Mouse (Mus musculus) embryonic facial prominence, embryonic 14.5 days (tissue): ENCODE measurements around the gene Mrpl16. TPM values are rescaled to one million over a fixed set of nuclear protein-coding genes. Genes with fewer than 3 reads are reported as not detected.

Source experiments
- ATAC-seq: fragments of 200-750 bp; cut with Nextera tagmentation; 2 replicates; pipeline ENCODE4 v1.8.0; 2017; ENCODE audit warnings: low read depth, moderate number of reproducible peaks, moderate TSS enrichment
- DNase-seq: peaks from one replicate; pipeline ENCODE4 v3.0.0-alpha.2; 2015; ENCODE audit warnings: low spot score
- H3K27ac ChIP-seq: fragments of 300-500 bp; sonication (generic); replicated peaks from 2 replicates; pipeline ENCODE4 v1.5.1; 2014; ENCODE audit warnings: low read depth, mild to moderate bottlenecking, low read length, moderate library complexity
- H3K27me3 ChIP-seq: fragments of 300-500 bp; sonication (generic); replicated peaks from 2 replicates; pipeline ENCODE4 v1.6.1; 2014; ENCODE audit warnings: low read length; ENCODE audit not compliant: control insufficient read depth, insufficient read depth
- H3K36me3 ChIP-seq: fragments of 300-500 bp; sonication (generic); 2 replicates; pipeline ENCODE4 v1.6.1; 2014; ENCODE audit warnings: low read length, mixed read lengths; ENCODE audit not compliant: control insufficient read depth, insufficient read depth
- H3K4me1 ChIP-seq: fragments of 300-500 bp; sonication (generic); 2 replicates; pipeline ENCODE4 v1.6.1; 2014; ENCODE audit warnings: antibody characterized with exemption, low read length; ENCODE audit not compliant: control insufficient read depth, insufficient read depth
- H3K4me2 ChIP-seq: fragments of 300-500 bp; sonication (generic); 2 replicates; pipeline ENCODE4 v1.6.1; 2014; ENCODE audit warnings: low read depth, mild to moderate bottlenecking, low read length, moderate library complexity, mixed read lengths
- H3K4me3 ChIP-seq: fragments of 300-500 bp; sonication (generic); 2 replicates; pipeline ENCODE4 v1.5.1; 2014; ENCODE audit warnings: low read depth, mild to moderate bottlenecking, low read length
- H3K9ac ChIP-seq: fragments of 300-500 bp; sonication (generic); 2 replicates; pipeline ENCODE4 v1.6.1; 2014; ENCODE audit warnings: low read depth, mild to moderate bottlenecking, low read length, moderate library complexity, mixed read lengths
- H3K9me3 ChIP-seq: fragments of 300-500 bp; sonication (generic); 2 replicates; pipeline ENCODE4 v1.6.1; 2016; ENCODE audit warnings: low read length; ENCODE audit not compliant: control insufficient read depth
- WGBS: fragments of 180-500 bp; shearing (Covaris S2); extraction: QIAGEN DNeasy Blood & Tissue Kit; methylation state at CpG from one replicate; pipeline ENCODE4 v1.1.7; 2014; 5-methylcytosine and 5-hydroxymethylcytosine counted together
- polyA plus RNA-seq: library from polyadenylated mRNA; unstranded; fragments of >200 nt; fragmentation: Nextera tagmentation; extraction: Ambion mirVana; gene quantifications from 2 replicates; pipeline ENCODE4 v1.2.1, GENCODE M21; 2014

Gene Mrpl16
- polyA plus RNA-seq, 1 experiment from 2014 or later, result 48.9 TPM

DNA sequence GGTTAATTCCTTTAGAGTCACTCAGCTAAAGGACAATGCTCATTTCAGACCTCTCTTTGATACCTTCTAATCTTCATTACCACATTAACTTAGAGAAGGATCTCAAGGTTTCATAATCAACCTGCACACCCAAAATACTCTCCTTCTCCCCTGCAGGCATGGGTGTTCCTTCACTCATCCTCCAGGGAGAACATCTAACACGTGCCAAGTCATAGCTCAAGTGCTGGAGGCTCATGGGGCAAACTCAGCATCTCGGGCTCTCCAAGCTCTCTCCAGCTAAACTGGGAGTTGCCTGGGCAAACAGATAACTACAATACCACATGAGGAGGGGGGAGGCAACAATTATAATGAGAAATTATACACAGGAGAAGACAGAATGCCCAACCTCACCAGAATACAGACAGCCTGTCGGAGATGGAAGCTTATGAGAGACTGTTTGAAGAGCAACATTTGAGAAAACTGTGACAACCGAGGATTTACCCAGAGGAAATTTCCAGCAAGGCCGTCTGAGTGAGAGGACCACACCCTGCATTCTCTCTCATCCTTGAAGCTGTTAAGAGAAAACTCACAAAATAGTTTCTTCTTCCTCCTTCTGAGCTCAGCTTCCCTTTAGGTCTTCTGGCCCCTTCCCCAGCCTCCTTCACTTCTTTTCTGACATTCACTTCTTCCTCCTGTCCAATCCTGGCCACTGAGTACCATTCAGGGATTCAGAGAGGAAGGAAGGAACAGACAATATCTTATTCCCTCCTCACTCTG, 40.0 kb downstream of the Mrpl16 start:
- ATAC-seq (no peak), DNase-seq (no peak)
- 74% methylated on average over 5 of the region's 5 CpGs for WGBS
- no peak overlapping the region for H3K4me3 ChIP-seq
- H3K4me2 ChIP-seq, result no peak overlapping the region
- no peaks in the 10 kb centered on the region for H3K4me1 ChIP-seq
- no peaks in the 10 kb centered on the region for H3K9me3 ChIP-seq
- no peak overlapping the region for H3K9ac ChIP-seq
- no peaks in the 10 kb centered on the region for H3K36me3 ChIP-seq
- no peak overlapping the region for H3K27ac ChIP-seq
- H3K27me3 ChIP-seq, result no peaks in the 10 kb centered on the region

DNA sequence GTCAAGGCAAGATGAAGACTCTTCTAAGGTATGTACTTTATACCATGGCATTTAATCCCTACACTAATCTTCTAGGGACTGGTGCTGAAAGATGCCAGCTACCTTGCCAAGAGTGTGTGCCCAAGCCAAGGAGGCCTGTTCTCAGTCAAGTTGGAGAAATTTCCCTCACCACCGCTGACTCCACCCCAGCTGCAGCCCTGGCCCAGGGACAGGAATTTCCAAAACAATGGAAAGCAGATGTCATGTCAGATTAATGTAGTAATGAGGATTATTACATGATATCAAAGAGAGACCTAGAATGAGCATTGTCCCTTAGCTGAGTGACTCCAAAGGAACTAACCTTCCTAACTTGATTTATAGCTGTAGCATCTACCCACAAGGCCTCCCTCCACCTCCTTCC, 40.7 kb downstream of the Mrpl16 start:
- WGBS, result 41% methylated on average over 1 of the region's 1 CpGs
- DNase-seq (peak; percentile 24), ATAC-seq (peak; percentile 37; the same call in 1 of the 2 replicates)
- no peaks in the 10 kb centered on the region for H3K9me3 ChIP-seq
- no peaks in the 10 kb centered on the region for H3K36me3 ChIP-seq
- no peak overlapping the region for H3K27ac ChIP-seq
- no peaks in the 10 kb centered on the region; the same call in 1 of the 2 replicates for H3K27me3 ChIP-seq
- H3K9ac ChIP-seq, result no peak overlapping the region
- H3K4me3 ChIP-seq, result no peak overlapping the region
- H3K4me2 ChIP-seq, result no peak overlapping the region
- no peaks in the 10 kb centered on the region for H3K4me1 ChIP-seq

DNA sequence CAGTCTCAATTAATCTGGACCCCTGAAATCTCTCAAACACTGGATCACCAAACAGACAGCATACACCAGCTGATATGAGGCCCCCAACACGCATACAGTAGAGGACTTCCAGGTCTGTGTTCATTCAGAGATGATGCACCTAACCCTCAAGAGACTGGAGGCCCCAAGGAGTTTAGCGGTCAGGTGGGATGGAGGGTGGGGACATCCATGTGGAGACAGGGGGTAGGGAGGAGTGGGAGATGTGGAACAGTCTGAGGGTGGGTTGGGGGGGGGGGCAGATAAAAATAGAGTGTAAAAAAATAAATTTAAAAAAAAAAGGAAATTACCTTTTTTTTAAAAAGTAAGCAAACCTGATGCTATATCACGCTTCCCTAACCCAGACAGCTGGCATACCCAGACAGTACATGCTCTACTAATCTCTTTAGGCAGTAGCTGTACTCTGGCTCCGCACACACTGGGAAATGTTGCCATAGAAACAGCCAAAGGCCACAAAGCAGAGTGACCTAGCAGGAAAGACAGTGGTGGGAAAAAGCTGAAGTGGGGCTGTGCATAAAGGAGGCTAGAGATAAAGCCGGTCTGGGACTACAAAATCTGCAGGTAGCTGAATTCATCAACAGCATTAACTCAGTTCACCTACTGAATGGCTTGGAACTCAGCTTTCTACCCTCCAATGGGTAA, 41.6 kb downstream of the Mrpl16 start:
- no peak overlapping the region for H3K27ac ChIP-seq
- peak; percentile 79; the same call in 1 of the 2 replicates for ATAC-seq
- peak; percentile 64 for DNase-seq
- H3K9ac ChIP-seq, result no peak overlapping the region
- H3K4me2 ChIP-seq, result no peak overlapping the region
- no peak overlapping the region for H3K4me3 ChIP-seq
- no peaks in the 10 kb centered on the region for H3K9me3 ChIP-seq
- H3K4me1 ChIP-seq, result no peaks in the 10 kb centered on the region
- 54% methylated on average over 5 of the region's 5 CpGs for WGBS
- H3K27me3 ChIP-seq, result peaks cover 8% of the 10 kb centered on the region; the same call in 1 of the 2 replicates
- H3K36me3 ChIP-seq, result no peaks in the 10 kb centered on the region

DNA sequence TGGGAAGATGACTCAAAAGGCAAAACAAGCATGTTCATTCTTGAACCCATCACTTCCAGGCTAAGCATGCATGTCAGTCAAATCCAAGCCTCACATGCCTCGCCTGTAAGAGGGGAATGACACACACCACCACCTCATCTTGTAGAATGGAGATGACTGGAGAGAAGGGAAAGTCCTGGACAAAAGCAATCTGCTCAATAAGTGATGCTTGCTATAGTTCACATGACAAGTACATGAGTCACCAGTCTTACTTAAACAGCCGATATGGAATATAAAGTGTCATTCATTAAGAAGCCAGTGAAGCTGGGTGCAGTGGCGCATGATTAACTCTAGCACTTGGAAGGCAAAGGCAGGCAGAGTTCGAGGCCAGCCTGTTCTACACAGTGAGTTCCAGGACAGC, 42.9 kb downstream of the Mrpl16 start:
- ATAC-seq (no peak), DNase-seq (no peak)
- Histone ChIP-seq H3K4me2 (no peak overlapping the region), H3K9ac (no peak overlapping the region), H3K4me3 (no peak overlapping the region), H3K4me1 (no peaks in the 10 kb centered on the region), H3K27me3 (peaks cover 21% of the 10 kb centered on the region), H3K36me3 (no peaks in the 10 kb centered on the region), H3K9me3 (no peaks in the 10 kb centered on the region), H3K27ac (no peak overlapping the region)
- WGBS, result 76% methylated on average over 4 of the region's 4 CpGs

DNA sequence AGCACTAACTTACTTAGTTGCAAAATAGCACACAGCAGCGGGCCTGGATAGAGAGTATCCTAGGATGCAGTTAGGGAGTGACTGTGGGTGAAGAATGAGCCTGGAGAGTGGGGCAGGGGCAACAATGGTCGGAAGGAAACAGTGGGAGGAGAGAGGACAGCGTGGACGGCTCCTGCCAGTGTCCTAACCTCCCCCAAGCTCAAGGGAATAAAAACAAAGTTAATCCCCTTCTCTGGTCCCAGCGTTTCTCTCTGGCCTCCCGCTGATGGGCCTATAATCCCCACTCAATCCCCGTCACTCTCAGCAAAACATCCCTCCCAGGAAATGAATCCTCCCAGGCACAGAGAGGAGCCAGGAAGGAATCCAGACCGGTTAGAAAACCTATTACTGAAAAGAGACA, 43.5 kb downstream of the Mrpl16 start:
- DNase-seq (peak; percentile 3), ATAC-seq (no peak)
- Histone ChIP-seq H3K36me3 (no peaks in the 10 kb centered on the region), H3K27me3 (peaks cover 26% of the 10 kb centered on the region), H3K4me2 (no peak overlapping the region), H3K4me1 (no peaks in the 10 kb centered on the region), H3K4me3 (no peak overlapping the region), H3K27ac (no peak overlapping the region), H3K9me3 (no peaks in the 10 kb centered on the region), H3K9ac (no peak overlapping the region)
- 10% methylated on average over 8 of the region's 8 CpGs for WGBS

DNA sequence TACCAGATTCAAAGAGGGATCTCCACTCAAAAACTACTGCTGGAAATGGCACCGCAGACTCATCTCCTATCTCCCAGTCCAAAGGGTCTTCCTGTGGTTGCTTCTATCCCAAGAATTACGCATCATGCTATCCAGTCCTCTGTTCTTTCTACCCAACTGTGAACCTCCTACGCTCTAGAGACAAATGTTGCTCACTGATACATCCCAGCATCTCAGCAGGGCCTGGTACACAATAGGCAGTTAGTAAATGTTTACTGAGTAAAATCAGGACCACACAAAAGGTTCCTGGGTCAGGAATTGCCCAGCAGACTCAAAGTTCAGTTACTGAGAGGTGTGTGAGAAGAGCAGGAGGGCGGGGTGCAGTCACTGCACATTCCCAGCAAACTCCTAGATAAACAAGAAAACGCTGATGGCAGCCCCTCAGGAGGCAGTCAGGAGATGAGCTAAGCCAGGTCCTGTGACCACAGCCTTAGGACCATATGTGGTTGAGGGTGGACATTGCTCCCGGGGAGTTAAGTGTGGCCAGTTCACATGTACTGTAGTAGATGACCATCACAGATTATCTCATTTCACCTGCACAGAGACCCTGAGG, 44.6 kb downstream of the Mrpl16 start:
- Histone ChIP-seq H3K4me3 (no peak overlapping the region), H3K36me3 (no peaks in the 10 kb centered on the region), H3K4me2 (no peak overlapping the region), H3K27me3 (peaks cover 34% of the 10 kb centered on the region), H3K4me1 (no peaks in the 10 kb centered on the region), H3K9me3 (no peaks in the 10 kb centered on the region), H3K9ac (no peak overlapping the region), H3K27ac (no peak overlapping the region)
- no peak for DNase-seq
- 82% methylated on average over 6 of the region's 6 CpGs for WGBS
- no peak for ATAC-seq

DNA sequence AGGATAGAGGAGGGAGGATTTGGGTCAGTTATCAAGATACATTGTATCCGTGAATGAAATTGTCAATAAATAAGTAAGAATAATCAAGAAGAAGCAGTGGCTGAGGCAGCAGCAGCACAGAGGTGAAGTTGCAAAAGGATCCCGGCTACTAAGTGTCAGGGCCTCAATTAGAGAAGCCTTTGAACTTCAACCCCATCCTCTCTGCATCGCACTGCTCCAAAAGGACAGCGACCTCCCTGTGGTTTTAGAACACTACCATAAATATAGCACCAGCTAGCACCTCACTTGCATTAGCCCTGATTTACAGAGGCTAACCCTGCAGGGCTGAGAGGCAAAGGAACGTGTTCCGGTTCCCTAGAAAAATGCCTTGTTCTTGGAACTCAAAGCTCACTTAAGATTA, 46.5 kb downstream of the Mrpl16 start:
- Histone ChIP-seq H3K9ac (no peak overlapping the region), H3K27ac (no peak overlapping the region), H3K4me3 (no peak overlapping the region), H3K4me2 (no peak overlapping the region), H3K9me3 (no peaks in the 10 kb centered on the region), H3K4me1 (no peaks in the 10 kb centered on the region), H3K36me3 (no peaks in the 10 kb centered on the region), H3K27me3 (peaks cover 43% of the 10 kb centered on the region)
- WGBS, result 49% methylated on average over 6 of the region's 6 CpGs
- ATAC-seq, result no peak
- DNase-seq, result no peak

DNA sequence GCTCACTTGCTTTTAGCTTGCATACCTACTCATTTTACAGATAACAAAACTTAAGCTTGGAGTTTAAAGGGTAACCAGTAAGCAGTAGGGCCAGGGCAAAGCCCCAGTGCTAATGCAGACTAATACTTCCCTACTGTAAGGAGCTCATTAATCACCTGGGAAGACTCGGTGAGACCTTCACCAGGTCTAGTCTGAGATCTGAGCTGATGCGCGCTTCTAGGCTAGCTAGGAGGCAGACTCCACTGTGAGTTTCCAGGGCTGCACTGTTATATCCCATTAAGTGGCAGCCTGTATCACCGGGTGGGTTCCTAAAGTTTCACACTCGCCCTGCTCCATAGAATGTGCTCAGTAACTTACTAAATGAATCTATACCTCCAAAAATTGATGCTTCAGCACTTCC, 47.4 kb downstream of the Mrpl16 start:
- Histone ChIP-seq H3K4me2 (peak overlapping the region; percentile 57), H3K27ac (no peak overlapping the region), H3K4me1 (no peaks in the 10 kb centered on the region), H3K9me3 (no peaks in the 10 kb centered on the region), H3K9ac (no peak overlapping the region; the same call in 1 of the 2 replicates), H3K27me3 (peaks cover 43% of the 10 kb centered on the region), H3K4me3 (peak overlapping the region; percentile 65; the same call in 1 of the 2 replicates), H3K36me3 (no peaks in the 10 kb centered on the region)
- DNase-seq (no peak), ATAC-seq (no peak)
- WGBS, result 12% methylated on average over 5 of the region's 5 CpGs
